Mouse (Mus musculus) frontal cortex, adult 2 months (tissue): ENCODE data around the gene Gata1. TPM values are rescaled to one million over a fixed set of nuclear protein-coding genes. Genes with fewer than 3 reads are reported as not detected.
"Not testable (repeated sequence)": the region's sequence is repeated elsewhere in the genome, so short reads cannot be mapped to it uniquely, and the experiment has no call there.

ENCODE experiments used
- DNase-seq, 2 experiments: peaks; one replicate each; pipeline ENCODE4 v3.0.0; 2022; ENCODE audit warnings: low spot score in 1 of 2; ENCODE audit errors: extremely low spot score in 1 of 2
- polyA plus RNA-seq: library from polyadenylated mRNA; depleted of rRNA; stranded (reverse); fragments of >200 nt; gene quantifications from 2 replicates; pipeline ENCODE4 v1.2.3, GENCODE M21; 2012

The Gata1 gene
- polyA plus RNA-seq, 1 experiment, result not detected

DNA sequence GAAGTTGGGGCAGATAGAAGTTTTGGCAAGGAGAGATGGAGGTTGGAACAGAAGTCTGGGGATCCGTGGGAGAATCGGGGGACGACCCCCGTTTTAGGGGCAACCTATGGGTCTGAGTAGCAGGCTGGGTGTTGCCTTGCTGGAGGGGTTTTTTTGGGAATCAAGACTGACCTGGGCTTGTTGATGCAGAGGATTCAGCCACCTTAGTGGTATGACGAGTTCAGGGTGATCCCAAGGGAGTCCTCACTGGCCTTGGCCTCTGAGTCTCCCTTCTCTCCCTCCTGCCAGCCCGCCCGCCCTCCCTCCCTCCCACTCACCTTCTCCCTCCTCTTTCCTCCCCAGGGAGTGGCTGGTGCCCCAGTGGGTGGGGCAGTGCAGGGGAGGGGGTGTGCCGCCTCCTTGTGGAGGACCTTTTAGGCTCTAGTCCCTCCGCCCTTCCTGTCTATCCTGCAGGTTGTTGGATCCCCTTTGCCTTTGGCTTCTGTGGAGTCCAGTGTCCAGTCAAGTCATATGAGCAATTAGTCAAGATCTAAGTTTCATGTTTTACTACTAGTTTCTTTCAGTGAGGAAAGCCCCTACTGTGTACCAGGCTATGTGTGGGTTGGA is 10.2 kb downstream of the Gata1 start:
- DNase-seq, result no peak

DNA sequence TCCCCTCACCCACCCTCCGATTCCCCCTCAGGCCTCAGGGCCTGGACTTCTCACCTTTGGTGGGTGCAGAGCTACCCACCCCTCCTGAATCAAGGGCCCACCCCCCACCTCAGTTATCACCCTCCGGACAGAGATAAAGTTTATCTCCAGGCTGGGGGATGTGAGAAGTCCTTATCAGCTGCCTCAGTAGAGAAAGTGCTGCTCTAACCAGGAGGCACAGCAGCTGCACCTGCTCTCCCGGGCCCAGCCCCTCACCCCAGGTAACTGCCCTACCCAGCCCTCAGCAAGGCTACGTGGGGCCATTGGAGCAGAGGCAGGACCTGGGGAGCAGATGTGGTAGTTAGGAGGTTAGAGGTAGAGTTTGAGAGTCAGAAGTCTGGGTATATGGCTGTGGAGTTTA is 11.7 kb downstream of the Gata1 start:
- DNase-seq, result no peak

DNA sequence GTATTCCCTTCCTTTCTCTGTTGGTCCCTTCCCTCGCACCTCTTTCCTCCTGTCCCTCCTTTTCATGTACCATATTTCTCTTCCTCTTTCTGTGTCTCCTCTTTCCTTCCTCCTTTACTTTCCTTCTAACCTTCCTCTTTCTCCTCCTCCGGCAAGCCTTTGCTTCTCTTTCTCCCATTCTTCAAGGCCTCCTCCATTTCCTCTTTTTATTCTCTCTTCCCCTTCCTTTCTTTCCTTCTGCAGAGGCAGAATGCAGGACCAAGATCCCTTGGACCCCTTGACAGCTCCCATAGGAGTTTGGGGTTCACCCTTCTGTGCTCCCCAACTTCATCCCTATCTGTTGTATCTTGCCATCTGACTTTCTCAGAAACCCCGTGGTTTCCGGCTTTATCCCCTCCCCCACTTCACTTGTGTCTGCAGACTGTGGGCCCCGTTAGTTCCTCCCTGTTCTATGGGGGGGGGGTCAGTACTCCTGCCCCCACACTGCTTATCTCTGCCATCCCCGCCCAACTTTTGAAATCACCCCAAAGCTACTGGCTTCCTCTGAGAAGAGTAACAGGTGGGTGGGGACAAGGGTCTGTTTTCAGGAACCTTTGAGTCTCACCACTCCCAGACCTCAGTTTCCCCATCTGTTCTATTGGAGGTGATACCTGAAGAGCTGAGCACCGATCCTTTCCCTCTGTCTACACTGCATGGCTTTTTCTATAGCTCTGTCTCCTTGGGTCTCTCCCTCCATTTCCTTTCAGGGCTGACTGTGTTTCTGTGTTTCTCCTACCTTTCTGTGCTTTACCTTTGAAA is 13.8 kb downstream of the Gata1 start:
- no peak for DNase-seq

DNA sequence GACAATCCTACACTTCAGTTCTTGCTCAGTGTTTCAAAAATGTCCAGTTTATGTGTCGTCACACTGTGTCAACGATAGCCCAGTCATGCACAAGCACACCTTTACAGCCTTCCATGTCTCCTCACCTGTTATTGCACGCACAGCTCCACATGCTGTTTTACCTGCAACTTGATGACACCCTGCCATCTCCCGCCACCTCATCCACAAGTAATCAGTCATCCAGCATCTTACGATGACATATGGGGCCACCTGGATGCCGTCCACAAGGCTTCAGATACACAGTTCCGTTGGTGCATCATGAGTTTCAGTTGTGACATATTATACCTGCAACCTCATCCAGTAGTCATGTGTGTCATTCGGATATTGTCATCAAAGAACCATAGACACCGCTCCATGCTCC is 19.0 kb downstream of the Gata1 start:
- DNase-seq, result no peak

DNA sequence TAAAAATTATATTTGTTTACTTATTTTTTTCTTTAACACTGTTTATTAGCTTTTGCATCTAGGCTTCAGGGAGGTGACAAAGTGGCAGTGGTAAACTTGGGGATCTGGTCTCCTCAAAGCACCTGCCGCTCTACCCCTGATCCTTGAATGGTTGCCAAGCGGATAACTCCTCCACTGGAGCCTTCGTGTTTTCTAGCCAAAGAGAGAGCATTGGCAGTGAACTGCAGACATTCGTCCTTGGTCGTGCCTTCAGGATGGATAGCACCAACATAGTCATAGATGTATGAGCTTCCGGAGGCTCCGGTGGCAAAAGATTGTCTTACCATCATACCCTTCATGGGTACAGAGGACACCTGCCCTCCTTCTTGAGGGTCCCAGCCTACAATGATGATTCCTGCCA is 27.8 kb downstream of the Gata1 start:
- no peak for DNase-seq

DNA sequence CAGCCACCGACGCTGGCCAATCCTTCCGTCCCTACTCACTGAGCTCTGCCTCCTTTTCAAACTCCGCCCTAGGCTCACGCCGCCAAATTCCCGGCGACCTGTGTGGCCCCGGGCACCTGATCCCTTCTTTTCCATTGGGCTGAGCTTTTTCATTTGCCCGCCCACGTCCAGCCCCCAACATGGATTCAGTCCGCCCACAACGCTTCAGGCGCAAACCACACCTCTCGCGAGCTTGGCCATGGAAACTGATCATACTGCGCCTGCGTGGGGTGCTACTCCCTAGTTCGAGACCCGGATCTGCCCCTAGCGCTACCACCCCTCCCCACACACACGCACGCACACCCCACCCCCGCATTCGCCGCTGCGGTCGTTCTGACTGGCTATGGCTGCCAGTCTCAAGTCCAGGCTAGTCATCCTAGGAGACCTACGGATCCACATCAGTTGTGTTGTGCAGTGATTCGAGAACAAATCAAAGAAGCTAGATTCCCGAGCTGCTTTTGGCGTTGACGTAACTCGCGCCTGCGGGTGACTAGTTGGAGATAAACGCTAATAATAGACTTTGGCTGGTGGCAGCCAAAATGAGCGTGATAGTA is 29.9 kb downstream of the Gata1 start:
- peak; percentile 93 to 95 for DNase-seq

DNA sequence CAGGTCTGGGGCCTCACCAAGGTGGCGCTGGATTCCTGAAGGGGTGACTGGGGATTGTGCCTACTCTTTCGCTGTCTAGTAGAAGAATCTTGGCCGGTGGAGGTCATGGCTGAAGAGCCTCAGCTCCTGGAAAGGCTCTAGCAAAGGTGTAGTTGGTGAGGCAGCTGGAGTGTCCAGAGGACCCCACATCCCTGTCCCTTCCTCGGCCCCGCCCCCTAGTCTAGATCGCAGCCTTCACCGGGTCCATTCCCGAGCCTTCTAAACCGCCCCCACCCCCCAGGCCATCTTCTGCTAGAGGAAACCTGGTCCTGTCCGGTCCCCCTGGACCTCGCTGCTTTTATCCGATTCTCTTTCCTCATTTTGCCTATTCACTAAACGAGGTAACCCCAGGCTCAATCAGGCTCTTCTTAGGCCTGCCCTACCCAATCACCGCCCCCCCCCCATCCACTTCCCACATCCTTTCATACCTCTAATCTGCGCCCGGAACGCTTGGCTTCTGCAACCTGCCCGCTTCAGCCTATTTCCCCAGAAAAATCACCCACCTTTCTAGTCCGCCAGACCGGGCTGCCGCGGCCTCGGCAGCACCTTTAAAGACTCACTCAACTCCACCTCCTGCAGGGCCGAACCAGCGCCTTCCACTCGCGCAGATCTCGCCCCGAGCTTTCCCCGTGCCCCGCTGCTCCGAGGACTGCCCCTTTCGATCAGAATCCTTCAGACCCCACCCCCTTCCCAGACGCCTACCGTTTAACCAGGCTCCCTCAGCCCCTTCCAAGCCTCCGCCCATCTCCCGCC is 30.6 kb downstream of the Gata1 start, which contains the start of gene Hdac6:
TSS of gene Hdac6 (minus strand) at position 782 of the 792 bp plus-strand sequence.
- no peak for DNase-seq

DNA sequence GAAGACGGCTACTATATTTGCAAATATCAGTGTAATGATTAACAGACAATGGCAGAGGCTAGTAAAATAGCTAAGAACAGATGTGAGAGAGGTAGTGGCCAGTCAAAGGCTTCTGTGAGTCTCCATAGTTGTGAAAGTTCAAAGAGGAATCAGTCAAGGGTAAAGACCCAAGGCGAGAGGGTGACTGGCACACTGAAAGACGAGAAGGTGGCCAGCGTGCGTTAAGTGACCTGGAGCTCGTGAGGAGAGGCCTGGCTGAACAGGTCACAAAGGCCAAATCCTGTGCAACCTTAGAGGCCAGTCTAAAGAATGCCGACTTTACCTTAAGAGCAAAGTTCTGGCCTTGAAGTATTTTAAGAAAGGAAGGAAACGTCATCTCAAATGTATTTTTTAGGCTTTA is 32.3 kb downstream of the Gata1 start:
- no peak for DNase-seq

DNA sequence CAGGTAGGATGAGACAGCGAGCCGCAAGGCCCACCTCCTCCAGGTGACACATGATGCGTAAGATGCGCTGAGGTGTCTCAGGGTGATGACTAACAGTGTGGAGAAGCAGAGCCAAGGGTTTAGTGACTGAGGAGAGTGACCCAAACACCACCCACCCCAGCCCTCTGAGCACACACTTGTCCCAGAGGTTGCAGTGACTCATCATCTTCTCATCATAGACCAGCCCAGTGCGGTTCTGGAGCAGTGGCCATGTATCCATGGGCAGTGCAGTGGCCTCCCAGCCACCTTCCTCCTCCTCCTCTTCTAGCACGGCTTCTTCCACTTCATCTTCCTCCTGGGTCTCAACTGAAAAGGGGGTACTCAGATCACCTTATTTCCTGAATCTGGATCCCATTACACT is 40.2 kb downstream of the Gata1 start:
- no peak for DNase-seq

DNA sequence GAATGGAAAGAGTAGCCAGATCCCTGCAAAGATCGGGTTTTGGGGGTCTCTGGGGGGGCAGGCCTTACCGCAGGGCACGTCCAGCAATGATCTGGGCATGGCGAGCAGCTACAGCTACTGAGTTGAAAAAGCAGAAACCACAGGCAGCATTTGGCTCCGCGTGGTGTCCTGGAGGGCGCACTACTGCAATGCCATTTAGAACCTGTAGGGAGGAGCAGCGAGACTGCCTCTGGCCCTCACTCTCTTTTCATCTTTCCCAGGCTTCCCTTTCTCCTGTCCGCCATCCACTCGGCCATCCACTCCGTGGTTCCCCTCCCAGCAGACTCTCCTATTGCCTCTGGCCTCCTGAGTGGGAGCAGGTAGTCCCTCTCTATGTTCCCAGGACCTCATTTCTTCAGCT is 41.0 kb downstream of the Gata1 start:
- no peak for DNase-seq

DNA sequence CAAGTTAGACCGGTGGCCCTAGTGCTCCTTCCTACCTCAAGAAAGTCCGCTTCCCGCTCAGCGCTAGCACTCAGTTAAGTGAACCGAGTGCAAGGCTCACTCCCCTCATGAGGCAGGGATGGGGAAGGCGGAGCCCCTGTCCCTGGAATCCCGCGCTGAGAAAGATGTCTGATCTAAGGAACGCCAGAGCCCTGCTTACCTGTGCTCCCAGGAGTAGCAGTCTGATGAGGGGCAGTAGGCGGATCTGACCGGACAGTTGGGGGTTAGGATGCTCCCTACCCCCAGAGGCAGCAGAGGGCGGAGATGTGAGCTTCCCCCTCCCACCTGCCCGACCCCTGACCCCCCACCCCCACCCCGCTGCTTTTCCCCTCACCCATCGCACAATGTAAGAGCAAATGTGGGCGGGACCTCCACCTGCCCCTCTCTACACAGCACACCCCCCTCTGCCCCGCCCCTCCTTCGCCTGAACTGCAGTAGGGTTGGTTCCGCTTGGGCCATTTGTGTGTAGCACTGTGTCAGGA is 49.5 kb downstream of the Gata1 start, which contains the start of gene Eras:
TSS of gene Eras (minus strand) at position 338 of the 521 bp plus-strand sequence.
- no peak for DNase-seq

DNA sequence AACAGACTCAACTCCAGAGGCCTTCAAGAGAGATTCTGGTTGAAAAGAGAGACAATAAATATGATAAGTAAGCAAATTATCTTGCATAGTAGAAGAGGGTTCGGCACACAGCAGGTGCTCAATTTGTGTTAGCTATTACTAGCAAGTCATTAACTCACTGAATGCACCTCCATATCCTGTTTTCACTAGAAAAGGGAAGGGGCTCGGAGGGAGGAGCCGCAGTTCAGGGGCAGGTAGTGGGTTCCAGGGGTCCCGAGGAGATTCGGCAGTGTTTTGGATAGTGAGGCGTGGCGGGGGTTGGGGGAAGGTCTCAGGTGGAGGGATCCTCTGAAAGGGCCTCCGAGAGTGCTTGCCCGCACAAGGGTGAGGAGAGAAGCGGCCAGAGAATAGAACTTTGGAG is 50.8 kb downstream of the Gata1 start:
- no peak for DNase-seq

DNA sequence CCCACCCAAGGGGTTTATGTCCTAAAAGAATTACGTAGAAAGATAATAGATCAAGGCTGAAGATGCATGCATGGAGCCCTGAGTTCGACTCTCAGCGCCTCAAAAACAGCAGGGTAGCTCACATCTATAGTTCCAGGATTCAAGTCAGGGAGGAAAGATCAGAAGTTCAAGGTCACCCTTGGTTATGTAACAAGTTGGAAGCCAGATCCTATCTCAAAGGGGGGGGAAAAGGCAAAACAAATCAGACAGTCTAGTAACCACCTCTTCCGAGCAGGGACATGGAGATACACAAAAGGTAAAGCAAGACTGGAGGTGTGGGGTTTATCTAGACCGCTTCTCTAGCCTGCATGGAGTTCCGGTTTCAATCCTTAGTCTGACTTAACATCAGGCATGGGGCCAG is 51.6 kb downstream of the Gata1 start:
- DNase-seq, result no peak

DNA sequence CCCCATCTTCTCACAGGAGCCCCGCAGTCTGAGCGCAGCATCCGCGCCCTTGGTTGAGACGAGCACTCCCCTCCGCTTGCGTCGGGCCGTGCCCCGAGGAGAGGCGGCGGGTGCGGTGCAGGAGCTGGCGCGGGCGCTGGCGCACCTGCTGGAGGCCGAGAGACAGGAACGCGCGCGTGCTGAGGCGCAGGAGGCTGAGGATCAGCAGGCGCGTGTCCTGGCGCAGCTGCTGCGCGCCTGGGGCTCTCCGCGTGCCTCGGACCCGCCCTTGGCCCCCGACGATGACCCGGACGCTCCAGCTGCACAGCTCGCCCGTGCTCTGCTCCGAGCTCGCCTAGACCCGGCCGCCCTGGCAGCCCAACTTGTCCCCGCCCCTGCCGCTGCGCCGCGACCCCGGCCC is 55.8 kb downstream of the Gata1 start:
- no peak for DNase-seq

DNA sequence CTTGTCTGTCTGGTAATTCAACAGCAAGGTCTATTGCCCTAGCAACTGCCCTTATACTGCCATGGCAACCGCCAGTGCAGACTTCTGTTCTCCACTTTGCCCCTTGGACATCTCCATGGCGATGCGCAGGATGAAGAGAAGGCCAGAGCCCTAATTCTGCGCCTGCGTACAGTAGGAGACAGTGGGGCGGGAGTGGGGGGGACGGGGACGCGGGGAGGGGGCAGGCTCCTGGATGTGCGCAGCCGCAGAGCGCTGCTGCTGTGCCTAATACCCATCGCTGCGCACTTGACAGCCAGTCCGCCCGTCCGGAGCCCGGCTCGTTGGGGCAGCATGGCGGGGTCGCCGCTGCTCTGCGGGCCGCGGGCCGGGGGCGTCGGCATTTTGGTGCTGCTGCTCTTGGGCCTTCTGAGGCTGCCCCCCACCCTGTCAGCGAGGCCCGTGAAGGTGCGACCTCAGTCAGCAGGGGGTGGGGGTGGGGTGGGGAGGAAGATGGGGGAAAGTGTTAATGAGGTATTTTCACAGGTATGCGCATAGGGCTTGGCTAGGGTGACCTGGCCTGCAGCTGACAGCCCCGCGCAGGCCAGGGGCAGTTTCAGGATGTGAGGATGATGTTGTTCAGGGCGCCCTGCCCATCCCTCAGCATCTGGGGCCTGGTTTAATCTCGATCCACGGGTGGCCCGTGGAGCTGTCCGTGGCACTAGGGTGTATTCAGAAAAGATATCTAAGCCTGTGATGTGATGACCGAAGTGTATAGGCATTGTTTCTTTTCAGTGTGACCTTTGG is 58.1 kb downstream of the Gata1 start, which contains the start of gene Pcsk1n:
TSS of gene Pcsk1n (plus strand) at position 222 of the 783 bp plus-strand sequence.
- peak in 1 of 2 experiments; percentile 41 for DNase-seq

DNA sequence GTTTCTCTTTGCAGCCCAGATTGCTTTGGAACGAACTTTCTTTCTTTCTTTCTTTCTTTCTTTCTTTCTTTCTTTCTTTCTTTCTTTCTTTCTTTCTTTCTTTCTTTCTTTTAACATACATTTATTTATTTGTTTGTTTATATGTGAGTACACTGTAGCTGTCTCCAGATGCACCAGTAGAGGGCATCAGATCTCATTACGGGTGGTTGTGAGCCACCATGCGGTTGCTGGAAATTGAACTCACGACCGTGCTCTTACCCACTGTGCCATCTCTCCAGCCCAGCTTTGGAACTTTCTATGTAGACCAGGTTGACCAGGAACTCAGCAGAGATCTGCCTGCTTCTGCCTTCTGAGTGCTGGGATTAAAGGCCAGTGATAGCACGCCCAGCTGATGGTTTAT is 59.9 kb downstream of the Gata1 start:
- DNase-seq, result not testable (repeated sequence)

DNA sequence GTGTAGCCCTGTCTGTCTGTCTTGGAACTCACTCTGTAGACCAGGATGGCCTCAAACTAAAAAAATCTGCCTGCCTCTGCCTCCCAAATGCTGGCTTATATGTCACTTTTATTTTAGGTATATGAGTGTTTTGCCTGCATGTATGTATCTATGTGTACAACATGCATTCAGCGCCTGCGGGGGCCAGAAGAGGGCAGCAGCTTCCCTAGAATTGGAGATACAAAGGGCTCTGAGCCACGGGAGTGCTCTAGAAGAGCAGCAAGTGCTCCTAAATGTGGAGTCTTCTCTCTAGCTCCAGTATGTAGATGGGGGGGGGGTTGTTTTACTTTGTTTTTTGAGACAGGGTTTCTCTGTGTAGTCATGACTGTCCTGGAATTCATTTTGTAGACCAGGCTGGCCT is 62.2 kb downstream of the Gata1 start:
- DNase-seq, result not testable (repeated sequence)

DNA sequence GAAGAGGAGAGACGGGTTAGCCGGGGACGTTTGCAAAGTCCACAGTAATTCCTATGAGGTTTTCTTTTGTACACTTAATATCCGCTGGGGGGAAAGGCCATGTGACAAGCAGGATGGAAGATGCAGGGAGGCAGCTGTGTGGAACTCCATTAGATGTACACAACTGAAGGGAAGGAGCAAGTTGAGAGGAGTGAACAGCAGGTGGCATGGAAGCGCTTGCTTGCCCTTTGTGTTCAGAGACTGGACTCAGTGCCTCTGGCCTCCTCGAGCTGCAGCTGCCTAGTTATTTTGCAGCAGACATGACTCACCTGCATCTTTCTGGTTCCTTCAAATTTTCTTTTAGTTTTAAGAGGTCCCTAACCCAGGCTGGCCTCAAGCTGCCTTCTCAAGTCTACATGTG is 67.4 kb downstream of the Gata1 start:
- DNase-seq, result no peak
